Mouse (Mus musculus): ENCODE results near the gene Alas2. TPM values are rescaled to one million over a fixed set of nuclear protein-coding genes. Genes with fewer than 3 reads are reported as not detected.

Alas2 gene
- total RNA-seq, 1 experiment from 2014 or later: 183 TPM

DNA sequence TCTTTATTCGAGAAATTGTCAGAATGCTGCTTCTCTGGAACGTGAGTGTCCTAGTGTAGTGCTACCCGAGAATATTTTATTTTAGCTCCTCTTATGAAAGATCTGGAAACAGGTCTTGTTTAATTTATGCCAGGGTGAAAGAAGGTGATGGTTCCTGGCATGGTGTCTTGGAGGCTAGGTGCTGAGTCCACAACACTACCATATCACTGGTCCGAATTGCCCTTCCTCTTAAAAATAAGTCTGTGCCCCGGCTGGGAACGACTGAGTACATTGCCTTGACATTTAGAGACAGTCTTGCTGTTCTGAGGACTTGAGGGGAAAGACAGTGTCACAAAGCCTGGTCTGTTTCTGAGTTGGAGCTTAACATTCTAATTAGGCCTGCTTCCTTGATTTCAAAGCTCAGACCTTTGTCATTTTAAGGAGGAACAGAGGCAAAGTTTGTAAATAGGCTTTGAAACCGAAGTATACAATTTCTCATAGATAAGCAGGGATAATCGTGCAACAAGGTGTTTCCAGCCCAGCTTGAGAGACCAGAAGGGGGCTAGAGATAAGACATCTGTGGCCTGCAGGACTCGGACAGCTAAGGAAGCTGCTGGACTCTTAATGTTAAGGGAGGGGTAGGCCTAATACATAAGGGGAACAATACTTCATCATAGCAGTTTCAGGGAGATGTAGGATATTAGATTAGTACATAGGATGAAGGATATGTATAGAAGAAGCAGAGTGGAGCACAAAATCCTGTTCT lies 48.0 kb downstream of the Alas2 start:
- ATAC-seq (replicated peaks; ENCODE audit: insufficient number of reproducible peaks, low FRiP score, low TSS enrichment, poor library complexity, severe bottlenecking): no peak

DNA sequence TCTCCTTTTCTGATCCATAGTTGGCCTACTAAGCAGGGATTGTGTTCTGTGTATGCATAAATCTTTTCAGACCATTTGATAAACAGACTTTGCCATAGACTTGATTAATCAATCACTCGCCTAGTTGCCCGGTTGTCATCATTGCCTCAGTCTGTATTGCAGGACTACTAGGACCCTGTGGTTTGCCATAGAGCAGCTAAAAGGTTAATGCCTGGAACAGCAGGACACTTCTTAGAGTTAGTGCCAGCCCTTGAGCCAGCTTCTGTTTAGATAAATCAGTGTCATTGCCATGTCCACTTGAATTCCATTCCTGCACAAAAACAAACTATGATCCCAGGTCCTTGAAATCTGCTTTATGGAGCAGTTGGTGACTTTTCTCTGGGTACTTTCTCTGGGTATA lies 51.7 kb downstream of the Alas2 start:
- ATAC-seq (replicated peaks; ENCODE audit: insufficient number of reproducible peaks, low FRiP score, low TSS enrichment, poor library complexity, severe bottlenecking): no peak

Other genes starting within 250 kb of the Alas2 start
- gene Tmem29, start 88.2 kb upstream of the Alas2 start, total RNA-seq (2017): 7.5 to 13.7 TPM (median 10.1 TPM) in 3 replicates
- 3.2 to 6.3 TPM (median 3.4 TPM) in 3 replicates for gene Pfkfb1, start 40.9 kb downstream of the Alas2 start, total RNA-seq (2017)
- 2.3 to 11.9 TPM (median 3.6 TPM) in 3 replicates for gene Apex2, start 42.5 kb downstream of the Alas2 start, total RNA-seq (2017)
- not detected in 3 replicates for gene Tro, start 110.2 kb downstream of the Alas2 start, total RNA-seq (2017)

Data from monocyte, adult 5-6 weeks (primary cell).